ENCODE assay signal across 8 mouse cellular contexts in genomic region chr7:143460874-143461273, GRCm38 (mm10). TPM values are rescaled to one million over a fixed set of nuclear protein-coding genes. Genes with fewer than 3 reads are reported as not detected.
DNase-seq lines count a peak whose midpoint lies in the region; ATAC-seq and TF ChIP-seq lines count a peak whose summit lies in the region.

TSS of gene Cdkn1c (minus strand) at chr7:143461050.

- peaks cover 7% of the 10 kb centered on the region; the same call in 1 of the 2 replicates for H3K79me2 ChIP-seq in MEL (ENCODE audit: control insufficient read depth, insufficient read depth, low read length, poor library complexity)

- peak; percentile 61 to 63; a peak in 2 of 4 replicates for TF ChIP-seq POLR2A in MEL (IDR thresholded peaks at IDR 0.05; ENCODE audit: control insufficient read depth in 1 of 2, insufficient read depth in 1 of 2, low read depth in 1 of 2, low read length in 2 of 2, poor library complexity in 1 of 2)

- H3K36me3 ChIP-seq in MEL (ENCODE audit: control insufficient read depth in 1 of 2, insufficient read depth in 2 of 2, low read length in 2 of 2) = peaks cover 0 to 16% of the 10 kb centered on the region in 2 experiments; a peak in 2 of 4 replicates
- H3K36me3 ChIP-seq in hindbrain, embryonic 16.5 days (ENCODE audit: control insufficient read depth, insufficient read depth, low read length) = no peaks in the 10 kb centered on the region

- DNase-seq in MEL (ENCODE audit: low read depth, low spot score) = peak; percentile 90
- DNase-seq in embryo, embryonic 10 days (ENCODE audit: low spot score) = peak; percentile 89
- peak; percentile 86 to 91 for DNase-seq in gastrocnemius, adult 8-10 months (ENCODE audit: low spot score in 2 of 2)
- DNase-seq in left cerebral cortex, adult 18-20 months (ENCODE audit: low spot score in 2 of 2) = peak; percentile 72 to 76
- peak; percentile 94 for DNase-seq in lung, postnatal 36 days
- DNase-seq in retina, adult 2 months (ENCODE audit: low read depth, low spot score) = peak; percentile 70
- peak; percentile 93 for DNase-seq in thymus, postnatal 14 days

- no peak for TF ChIP-seq RAD21 in MEL (IDR thresholded peaks at IDR 0.05; ENCODE audit: low read depth, low read length)

- peak within 1 kb of the TSS; percentile 49 for H3K9ac ChIP-seq in MEL (ENCODE audit: control insufficient read depth, low read depth, low read length, poor library complexity, severe bottlenecking)
- H3K9ac ChIP-seq in hindbrain, embryonic 16.5 days (ENCODE audit: low read depth, low read length) = peak within 1 kb of the TSS; percentile 67

- ATAC-seq in hindbrain, embryonic 16.5 days = peak; percentile 86

- TF ChIP-seq CTCF in MEL (IDR thresholded peaks at IDR 0.05 in 2 of 3, conservative IDR thresholded peaks at IDR 0.05 in 1 of 3; ENCODE audit: control insufficient read depth in 1 of 3, insufficient read depth in 1 of 3, low read depth in 2 of 3, low read length in 3 of 3, poor library complexity in 1 of 3, severe bottlenecking in 1 of 3) = no peak

- TF ChIP-seq EP300 in MEL (IDR thresholded peaks at IDR 0.05; ENCODE audit: low read depth in 1 of 2, low read length in 2 of 2) = no peak

- peak within 1 kb of the TSS; percentile 19 to 38; a peak in 3 of 4 replicates for H3K4me3 ChIP-seq in MEL (ENCODE audit: control insufficient read depth in 1 of 2, insufficient read depth in 1 of 2, low read depth in 2 of 2, low read length in 2 of 2)
- peak within 1 kb of the TSS; percentile 51 for H3K4me3 ChIP-seq in hindbrain, embryonic 16.5 days (ENCODE audit: low read length)

- WGBS in hindbrain, embryonic 16.5 days = 44% methylated on average over 47 of the region's 48 CpGs

- H3K9me3 ChIP-seq in MEL (replicated peaks; ENCODE audit: insufficient read depth, low read length) = no peaks in the 10 kb centered on the region
- peaks cover 20% of the 10 kb centered on the region for H3K9me3 ChIP-seq in hindbrain, embryonic 16.5 days (ENCODE audit: control insufficient read depth, low read length)

- peak within 1 kb of the TSS; percentile 57 for H3K4me2 ChIP-seq in hindbrain, embryonic 16.5 days (ENCODE audit: low read length)

- H3K4me1 ChIP-seq in MEL (ENCODE audit: control insufficient read depth in 1 of 2, insufficient read depth in 2 of 2, low read length in 2 of 2) = peaks cover 0 to 18% of the 10 kb centered on the region in 2 experiments; a peak in 2 of 4 replicates
- no peaks in the 10 kb centered on the region; the same call in 1 of the 2 replicates for H3K4me1 ChIP-seq in hindbrain, embryonic 16.5 days (ENCODE audit: control insufficient read depth, insufficient read depth, low read depth, low read length)

- H3K27me3 ChIP-seq in MEL (ENCODE audit: control insufficient read depth in 1 of 2, insufficient read depth in 2 of 2, low read length in 2 of 2) = no peaks in the 10 kb centered on the region
- no peaks in the 10 kb centered on the region for H3K27me3 ChIP-seq in hindbrain, embryonic 16.5 days (replicated peaks; ENCODE audit: control insufficient read depth, insufficient read depth, low read length)

- no peak within 1 kb of the TSS for H3K27ac ChIP-seq in MEL (ENCODE audit: control insufficient read depth, low read depth, low read length)
- H3K27ac ChIP-seq in hindbrain, embryonic 16.5 days (ENCODE audit: low read depth, low read length) = peak within 1 kb of the TSS; percentile 59

TF ChIP-seq in MEL, 35 proteins besides CTCF, POLR2A, EP300 and RAD21:
- TF ChIP-seq NRF1 (IDR thresholded peaks at IDR 0.05; ENCODE audit: insufficient read depth, low read depth, low read length, poor library complexity, severe bottlenecking) = peak; percentile 32; the same call in 1 of the 2 replicates
- peak; percentile 58; the same call in 1 of the 2 replicates for TF ChIP-seq TBP (IDR thresholded peaks at IDR 0.05; ENCODE audit: low read depth, low read length)
- TF ChIP-seq USF1 (IDR thresholded peaks at IDR 0.05; ENCODE audit: low read depth, low read length) = 0 out of 2 replicates have a peak, but pooled peaks have one; percentile 20
- TF ChIP-seq MAZ (IDR thresholded peaks at IDR 0.05; ENCODE audit: low read depth, low read length) = peak; percentile 41; the same call in 1 of the 2 replicates
- TF ChIP-seq SIN3A (IDR thresholded peaks at IDR 0.05; ENCODE audit: low read length) = no peak
- TF ChIP-seq CHD2 (IDR thresholded peaks at IDR 0.05; ENCODE audit: low read length) = no peak

RNA-seq across cellular contexts. Expression of gene Cdkn1c, which starts in this region (rescaled TPM):
- total RNA-seq in MEL (2012; rRNA removed) = 9.5 and 10.0 TPM in 2 replicates
- polyA plus RNA-seq in MEL (2012; ENCODE audit: insufficient read depth in 1 of 2, insufficient read length in 2 of 2, low read depth in 1 of 2, low replicate concordance in 2 of 2, missing spikeins in 1 of 2) = 10 to 100 TPM in 1 of 2 experiments, not detected in 1; 11.9 TPM
- total RNA-seq in gastrocnemius, adult 8-10 months (2022) = 10 to 100 TPM; 14.9 to 27.6 (median 22.9) TPM
- polyA plus RNA-seq in hindbrain, embryonic 16.5 days (2015; fragmentation: Nextera tagmentation; extraction: Ambion mirVana) = 165 and 231 TPM in 2 replicates
- total RNA-seq in left cerebral cortex, adult 18-20 months (2021) = 10 to 100 TPM; 11.9 to 13.3 TPM

Comparison
In these comparisons a context has a peak if more than half of its experiments do, and no peak if none do; other contexts are left out.
1. RNA of gene Cdkn1c (polyA plus RNA-seq): 165 to 231 TPM in hindbrain, embryonic 16.5 days; 11.9 TPM in MEL; every median in the first group is over 10 times any median in the second.
2. Peak in every context shown above with its lines, with median percentiles within 50 percentile points of each other: DNase-seq.